Mouse (Mus musculus): Measurements from ENCODE around the gene Bcas1. TPM values are rescaled to one million over a fixed set of nuclear protein-coding genes. Genes with fewer than 3 reads are reported as not detected.

Bcas1 gene
- polyA plus RNA-seq, 1 experiment from 2014 or later = 0.92 TPM

GRCm38 (mm10) chr2:170330466-170330865, 97.2 kb downstream of the Bcas1 start:
- no peaks in the 10 kb centered on the region; the same call in 1 of the 2 replicates for H3K27me3 ChIP-seq (replicated peaks)
- no peaks in the 10 kb centered on the region for H3K9me3 ChIP-seq
- no peak for ATAC-seq (ENCODE audit: extremely low read depth, insufficient number of reproducible peaks, low FRiP score, low TSS enrichment)
- 42% methylated on average over 8 of the region's 8 CpGs for WGBS
- no peak overlapping the region for H3K4me2 ChIP-seq
- no peak overlapping the region for H3K9ac ChIP-seq
- H3K4me3 ChIP-seq = no peak overlapping the region
- peak overlapping the region; percentile 62 for H3K27ac ChIP-seq (replicated peaks)
- H3K4me1 ChIP-seq = peaks cover 12% of the 10 kb centered on the region
- no peaks in the 10 kb centered on the region for H3K36me3 ChIP-seq

DNA sequence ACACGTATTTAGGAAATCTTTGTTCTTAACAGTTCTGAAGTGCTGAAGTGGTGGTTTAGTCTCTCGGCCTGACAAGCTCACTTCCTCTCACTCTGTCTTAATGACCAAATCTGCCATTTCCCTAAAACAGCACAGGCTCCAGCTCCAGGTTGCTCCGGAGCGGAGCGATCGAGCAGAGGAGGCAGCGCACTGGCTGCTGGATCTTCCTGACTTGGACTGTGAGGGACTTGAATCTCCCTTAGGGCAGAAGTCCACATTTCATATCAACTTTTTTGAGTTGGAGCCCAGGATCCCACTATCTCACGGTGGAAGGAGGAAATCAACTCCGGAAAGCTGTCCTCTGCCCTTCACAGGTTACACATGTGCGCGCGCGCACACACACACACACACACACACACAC, 97.7 kb downstream of the Bcas1 start:
- no peaks in the 10 kb centered on the region; the same call in 1 of the 2 replicates for H3K27me3 ChIP-seq (replicated peaks)
- peak overlapping the region; percentile 62 for H3K27ac ChIP-seq (replicated peaks)
- H3K4me2 ChIP-seq = no peak overlapping the region
- H3K9me3 ChIP-seq = no peaks in the 10 kb centered on the region
- no peak overlapping the region for H3K9ac ChIP-seq
- WGBS = 67% methylated on average over 13 of the region's 13 CpGs
- ATAC-seq (ENCODE audit: extremely low read depth, insufficient number of reproducible peaks, low FRiP score, low TSS enrichment) = no peak
- H3K4me3 ChIP-seq = no peak overlapping the region
- H3K4me1 ChIP-seq = peaks cover 12% of the 10 kb centered on the region
- H3K36me3 ChIP-seq = no peaks in the 10 kb centered on the region

DNA sequence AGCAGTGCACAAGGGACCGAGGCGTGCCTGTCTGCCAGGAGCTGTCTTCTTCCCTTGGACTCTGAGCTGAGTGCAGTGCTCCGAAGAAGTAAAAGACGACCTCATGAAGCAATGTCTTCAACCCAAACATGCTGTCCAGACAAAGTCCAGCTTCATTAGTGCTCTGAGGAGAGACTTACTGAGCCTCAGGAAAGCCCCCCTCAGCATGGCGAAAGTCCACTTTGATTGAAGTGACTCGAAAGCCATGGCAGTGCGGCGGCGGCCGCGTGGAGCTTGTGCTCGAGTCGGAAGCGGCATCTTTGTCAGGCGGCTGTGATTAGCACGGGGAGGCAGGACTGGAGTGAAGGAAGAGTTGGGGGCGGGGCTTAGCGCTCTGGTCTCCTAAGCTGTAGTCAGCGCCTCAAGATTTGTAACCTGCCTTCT, 103.7 kb downstream of the Bcas1 start:
- no peak for ATAC-seq (ENCODE audit: extremely low read depth, insufficient number of reproducible peaks, low FRiP score, low TSS enrichment)
- 3% methylated on average over 19 of the region's 19 CpGs for WGBS
- peak overlapping the region; percentile 73 for H3K9ac ChIP-seq

GRCm38 (mm10) chr2:170322013-170322414, 105.6 kb downstream of the Bcas1 start:
- 25% methylated on average over 3 of the region's 3 CpGs for WGBS
- H3K9me3 ChIP-seq = no peaks in the 10 kb centered on the region
- no peak overlapping the region for H3K4me3 ChIP-seq
- no peak overlapping the region for H3K4me2 ChIP-seq
- H3K9ac ChIP-seq = no peak overlapping the region
- H3K4me1 ChIP-seq = peaks cover 34% of the 10 kb centered on the region
- H3K27ac ChIP-seq (replicated peaks) = peak overlapping the region; percentile 69
- no peaks in the 10 kb centered on the region for H3K36me3 ChIP-seq
- H3K27me3 ChIP-seq (replicated peaks) = no peaks in the 10 kb centered on the region
- ATAC-seq (ENCODE audit: extremely low read depth, insufficient number of reproducible peaks, low FRiP score, low TSS enrichment) = no peak

More for the DNA sequence above, 103.7 kb downstream of the Bcas1 start:
- Histone ChIP-seq H3K4me3 (peak overlapping the region; percentile 42), H3K4me2 (peak overlapping the region; percentile 72), H3K9me3 (no peaks in the 10 kb centered on the region), H3K36me3 (no peaks in the 10 kb centered on the region), H3K27ac (replicated peaks) (no peak overlapping the region), H3K4me1 (peaks cover 30% of the 10 kb centered on the region), H3K27me3 (replicated peaks) (no peaks in the 10 kb centered on the region)

GRCm38 (mm10) chr2:170321579-170321978, 106.1 kb downstream of the Bcas1 start:
- Histone ChIP-seq H3K9ac (no peak overlapping the region), H3K27me3 (replicated peaks) (no peaks in the 10 kb centered on the region), H3K4me1 (peaks cover 34% of the 10 kb centered on the region), H3K4me3 (no peak overlapping the region), H3K4me2 (no peak overlapping the region), H3K9me3 (no peaks in the 10 kb centered on the region), H3K36me3 (no peaks in the 10 kb centered on the region), H3K27ac (replicated peaks) (peak overlapping the region; percentile 69)
- 40% methylated on average over 5 of the region's 5 CpGs for WGBS
- ATAC-seq (ENCODE audit: extremely low read depth, insufficient number of reproducible peaks, low FRiP score, low TSS enrichment) = no peak

GRCm38 (mm10) chr2:170319533-170320463, 107.8 kb downstream of the Bcas1 start:
- Histone ChIP-seq H3K27me3 (replicated peaks) (no peaks in the 10 kb centered on the region), H3K36me3 (no peaks in the 10 kb centered on the region), H3K9ac (peak overlapping the region; percentile 81), H3K4me3 (peak overlapping the region; percentile 54), H3K4me2 (peak overlapping the region; percentile 83), H3K4me1 (peaks cover 34% of the 10 kb centered on the region), H3K9me3 (no peaks in the 10 kb centered on the region), H3K27ac (replicated peaks) (peak overlapping the region; percentile 78)
- 16% methylated on average over 17 of the region's 20 CpGs for WGBS
- no peak for ATAC-seq (ENCODE audit: extremely low read depth, insufficient number of reproducible peaks, low FRiP score, low TSS enrichment)

DNA sequence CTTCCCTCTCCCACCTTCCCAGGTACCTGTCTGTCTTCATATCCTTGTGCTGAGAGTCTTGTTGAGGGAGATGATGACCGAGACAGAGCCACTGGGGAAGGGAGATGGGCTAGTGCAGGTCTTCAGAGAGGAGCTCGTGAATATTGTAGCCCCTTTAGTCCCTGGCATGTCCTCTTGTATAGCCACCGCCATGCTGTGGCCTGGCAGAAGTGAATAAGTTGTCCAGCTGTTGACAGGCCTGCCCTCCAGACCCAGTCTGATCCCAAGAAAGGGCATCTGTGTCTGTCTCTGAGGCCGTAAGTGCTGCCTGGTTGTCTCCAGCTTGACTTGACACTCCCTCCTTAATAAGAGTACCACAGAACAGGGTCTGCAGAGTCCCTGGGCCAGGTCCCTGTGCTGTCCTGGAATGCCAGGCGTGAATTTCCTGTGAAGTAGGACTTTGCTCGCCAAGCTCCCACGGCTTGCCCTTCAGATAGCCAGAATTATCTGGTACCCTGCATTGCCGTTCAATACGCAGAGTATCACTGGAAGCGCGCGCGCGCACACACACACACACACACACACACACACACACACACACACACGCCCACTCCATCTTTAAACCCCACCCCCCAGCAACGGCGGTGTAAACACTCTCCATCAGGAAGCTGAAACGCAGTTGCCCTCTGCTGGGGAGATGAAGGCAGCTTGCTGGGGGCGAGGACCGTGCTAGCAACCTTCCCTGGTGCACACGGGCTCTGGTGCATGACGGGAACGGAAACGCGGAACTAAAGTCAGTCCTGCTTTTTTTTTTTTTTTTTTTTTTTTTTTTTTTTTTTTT, 108.7 kb downstream of the Bcas1 start:
- peak overlapping the region; percentile 54 for H3K4me3 ChIP-seq
- no peaks in the 10 kb centered on the region for H3K36me3 ChIP-seq
- no peaks in the 10 kb centered on the region for H3K9me3 ChIP-seq
- H3K27me3 ChIP-seq (replicated peaks) = no peaks in the 10 kb centered on the region
- H3K4me1 ChIP-seq = peaks cover 29% of the 10 kb centered on the region
- H3K9ac ChIP-seq = peak overlapping the region; percentile 71
- H3K27ac ChIP-seq (replicated peaks) = peak overlapping the region; percentile 78
- WGBS = 8% methylated on average over 25 of the region's 25 CpGs
- ATAC-seq (ENCODE audit: extremely low read depth, insufficient number of reproducible peaks, low FRiP score, low TSS enrichment) = peak; percentile 69
- H3K4me2 ChIP-seq = peak overlapping the region; percentile 83

DNA sequence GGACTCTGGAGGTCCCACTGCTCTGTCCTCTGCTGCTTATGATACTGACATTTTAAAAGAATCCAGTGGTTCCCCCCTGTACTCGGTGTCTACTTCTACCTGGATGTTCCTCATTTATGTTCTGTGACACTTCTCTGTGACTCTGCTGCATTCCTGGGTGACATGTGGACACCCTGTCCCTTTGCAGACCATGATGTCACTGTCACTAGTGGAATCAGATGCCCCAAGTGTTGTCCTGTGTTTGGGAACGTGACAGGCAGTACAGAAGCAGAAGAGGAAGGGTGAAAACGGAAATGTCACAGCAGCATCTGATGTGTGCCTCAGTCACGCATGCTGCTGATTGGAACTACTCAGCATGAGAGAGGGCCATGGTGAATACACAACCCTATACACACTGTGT, 110.9 kb downstream of the Bcas1 start:
- ATAC-seq (ENCODE audit: extremely low read depth, insufficient number of reproducible peaks, low FRiP score, low TSS enrichment) = no peak
- Histone ChIP-seq H3K4me3 (no peak overlapping the region), H3K4me1 (peaks cover 20% of the 10 kb centered on the region), H3K36me3 (no peaks in the 10 kb centered on the region), H3K9me3 (no peaks in the 10 kb centered on the region), H3K4me2 (no peak overlapping the region), H3K27ac (replicated peaks) (no peak overlapping the region), H3K9ac (no peak overlapping the region), H3K27me3 (replicated peaks) (no peaks in the 10 kb centered on the region)
- WGBS = 75% methylated on average over 4 of the region's 4 CpGs

DNA sequence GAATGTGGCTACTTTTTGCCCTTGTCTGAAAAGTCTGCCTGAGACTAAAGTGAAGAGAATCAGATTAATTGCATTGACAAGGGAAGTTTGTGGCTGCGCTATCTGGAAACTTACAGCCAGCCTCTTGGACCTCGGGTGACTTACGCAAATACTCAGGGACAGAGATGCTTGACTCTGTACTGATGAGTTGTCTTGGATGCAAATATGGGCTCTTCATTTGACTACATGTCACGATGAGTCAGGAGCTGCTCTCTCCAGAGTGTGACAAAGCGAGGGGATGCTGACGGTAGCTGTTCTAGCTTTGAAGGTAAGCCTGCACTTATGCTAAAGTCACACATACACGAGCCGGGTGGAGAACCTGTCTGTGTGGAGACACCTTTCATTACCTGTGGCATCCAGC, 111.3 kb downstream of the Bcas1 start:
- no peak for ATAC-seq (ENCODE audit: extremely low read depth, insufficient number of reproducible peaks, low FRiP score, low TSS enrichment)
- Histone ChIP-seq H3K4me1 (peaks cover 16% of the 10 kb centered on the region), H3K4me3 (no peak overlapping the region), H3K9ac (no peak overlapping the region), H3K27me3 (replicated peaks) (no peaks in the 10 kb centered on the region), H3K9me3 (no peaks in the 10 kb centered on the region), H3K4me2 (no peak overlapping the region), H3K36me3 (no peaks in the 10 kb centered on the region), H3K27ac (replicated peaks) (no peak overlapping the region)
- 74% methylated on average over 8 of the region's 8 CpGs for WGBS

DNA sequence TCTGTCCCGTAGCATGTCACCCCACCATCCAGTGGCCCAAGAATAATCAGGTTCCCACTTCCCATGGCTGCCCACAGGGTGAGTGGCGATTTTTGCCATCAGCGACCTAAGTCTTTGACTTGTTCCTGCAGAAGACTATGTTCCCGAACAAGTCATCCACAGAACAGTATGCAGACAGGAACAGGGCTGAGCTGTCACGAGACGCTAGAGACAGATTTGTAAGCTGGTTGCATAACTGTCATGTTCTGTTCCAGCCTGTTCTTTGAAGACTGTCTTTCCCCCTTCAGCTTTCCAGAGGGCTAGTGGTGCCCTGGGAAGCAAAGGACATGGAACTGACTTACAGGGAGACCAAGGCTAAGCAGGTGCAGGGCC, 116.7 kb downstream of the Bcas1 start:
- WGBS = 67% methylated on average over 6 of the region's 6 CpGs
- H3K4me1 ChIP-seq = peaks cover 27% of the 10 kb centered on the region
- H3K9ac ChIP-seq = no peak overlapping the region
- H3K9me3 ChIP-seq = no peaks in the 10 kb centered on the region
- no peak overlapping the region for H3K4me2 ChIP-seq
- ATAC-seq (ENCODE audit: extremely low read depth, insufficient number of reproducible peaks, low FRiP score, low TSS enrichment) = no peak
- no peak overlapping the region for H3K4me3 ChIP-seq
- H3K27ac ChIP-seq (replicated peaks) = no peak overlapping the region
- no peaks in the 10 kb centered on the region for H3K36me3 ChIP-seq
- H3K27me3 ChIP-seq (replicated peaks) = no peaks in the 10 kb centered on the region

- Histone ChIP-seq H3K27me3 (replicated peaks) (no peaks in the 10 kb centered on the region), H3K4me1 (peaks cover 27% of the 10 kb centered on the region), H3K4me2 (no peak overlapping the region), H3K36me3 (no peaks in the 10 kb centered on the region), H3K9me3 (no peaks in the 10 kb centered on the region), H3K27ac (replicated peaks) (no peak overlapping the region), H3K9ac (no peak overlapping the region), H3K4me3 (no peak overlapping the region)
- WGBS = 47% methylated on average over 13 of the region's 13 CpGs
- ATAC-seq (ENCODE audit: extremely low read depth, insufficient number of reproducible peaks, low FRiP score, low TSS enrichment) = no peak
Observed at GRCm38 (mm10) chr2:170310310-170310987, 117.2 kb downstream of the Bcas1 start.
